Mouse (Mus musculus): ENCODE results near the gene Suds3. TPM values are rescaled to one million over a fixed set of nuclear protein-coding genes. Genes with fewer than 3 reads are reported as not detected.

The Suds3 gene
- total and polyA plus RNA-seq, 3 experiments = 36.3 to 83.3 (median 61.0) TPM

DNA sequence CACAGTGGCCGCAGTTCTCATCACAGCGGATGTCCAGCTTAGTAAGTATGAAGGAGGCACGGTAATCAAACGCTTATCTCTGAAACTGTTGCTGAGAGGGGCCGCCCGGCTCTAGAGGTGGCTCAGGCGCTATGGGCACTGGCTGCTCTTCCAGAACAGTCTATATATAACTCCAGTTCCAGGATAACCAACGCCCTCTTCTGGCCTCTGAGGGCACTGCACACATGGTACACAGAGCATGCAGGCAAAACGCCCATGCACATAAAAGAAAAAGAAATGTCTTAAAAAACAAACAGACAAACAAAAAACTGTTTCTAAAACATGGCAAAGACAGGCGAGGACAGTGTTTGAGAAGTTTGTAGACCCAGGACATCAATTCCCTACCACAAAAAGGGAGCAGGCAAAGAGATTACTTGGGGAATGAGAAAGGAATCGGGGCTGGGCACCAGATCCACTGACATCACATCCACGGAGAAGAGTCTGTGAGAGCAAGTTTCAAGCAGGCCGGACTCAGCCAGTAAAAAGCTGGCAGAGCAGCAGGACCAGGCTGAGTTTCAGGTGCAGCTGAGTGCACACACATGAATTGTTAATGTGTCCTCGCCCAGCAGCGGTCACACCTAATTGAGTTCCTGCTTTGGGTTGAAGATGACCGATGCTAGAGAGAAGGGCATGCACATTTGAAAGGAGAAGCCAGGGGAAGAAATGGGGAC, 4.7 kb downstream of the Suds3 start:
- H3K9me3 ChIP-seq (replicated peaks) = no peaks in the 10 kb centered on the region
- ATAC-seq (ENCODE audit: extremely low read depth, insufficient number of reproducible peaks, low FRiP score, poor library complexity, severe bottlenecking) (no peak), DNase-seq (ENCODE audit: low spot score) (no peak)
- H3K36me3 ChIP-seq (replicated peaks) = peaks cover 77% of the 10 kb centered on the region
- TF ChIP-seq GATA2 (IDR thresholded peaks at IDR 0.05; ENCODE audit: borderline replicate concordance, low read depth, low read length) (no peak), GATA1 (IDR thresholded peaks at IDR 0.05; ENCODE audit: borderline replicate concordance, low read length) (no peak), POLR2AphosphoS5 (IDR thresholded peaks at IDR 0.05; ENCODE audit: insufficient replicate concordance, low read depth, low read length) (no peak), TAL1 (conservative IDR thresholded peaks at IDR 0.05; ENCODE audit: low read depth, low read length) (no peak), CTCF (IDR thresholded peaks at IDR 0.05; ENCODE audit: low read depth, low read length) (no peak)
- no peak overlapping the region for H3K4me3 ChIP-seq (ENCODE audit: low read depth, low read length)
- no peaks in the 10 kb centered on the region for H3K27me3 ChIP-seq (ENCODE audit: insufficient read depth, low read length)
- H3K4me1 ChIP-seq (ENCODE audit: insufficient read depth, low read depth, low read length) = peaks cover 14% of the 10 kb centered on the region

DNA sequence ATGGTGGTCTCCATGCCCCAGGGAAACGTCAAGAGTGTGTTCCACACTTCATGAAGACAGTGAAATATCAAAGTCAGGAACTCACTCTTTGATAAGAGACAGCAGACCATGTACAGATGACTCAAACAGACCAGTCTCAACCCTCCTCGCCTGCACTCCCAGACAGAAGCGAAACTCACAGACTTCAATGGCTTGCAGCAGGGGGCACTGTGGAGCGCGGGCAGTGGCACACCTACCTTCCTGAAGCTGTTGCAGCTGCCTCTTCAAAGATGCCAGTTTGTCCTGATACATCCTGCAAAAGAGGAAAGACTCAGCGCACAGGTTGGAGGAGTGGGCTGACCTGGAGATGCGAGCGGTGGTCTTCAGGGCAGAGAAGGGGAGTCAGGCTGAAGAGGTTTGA, 6.4 kb downstream of the Suds3 start:
- H3K4me1 ChIP-seq (ENCODE audit: insufficient read depth, low read depth, low read length) = peaks cover 9% of the 10 kb centered on the region
- no peak for ATAC-seq (ENCODE audit: extremely low read depth, insufficient number of reproducible peaks, low FRiP score, poor library complexity, severe bottlenecking)
- H3K27me3 ChIP-seq (ENCODE audit: insufficient read depth, low read length) = no peaks in the 10 kb centered on the region
- no peaks in the 10 kb centered on the region for H3K9me3 ChIP-seq (replicated peaks)
- TF ChIP-seq TAL1 (conservative IDR thresholded peaks at IDR 0.05; ENCODE audit: low read depth, low read length) (no peak), GATA2 (IDR thresholded peaks at IDR 0.05; ENCODE audit: borderline replicate concordance, low read depth, low read length) (no peak)
- DNase-seq (ENCODE audit: low spot score) = no peak
- H3K4me3 ChIP-seq (ENCODE audit: low read depth, low read length) = no peak overlapping the region
- peaks cover 94% of the 10 kb centered on the region for H3K36me3 ChIP-seq (replicated peaks)

DNA sequence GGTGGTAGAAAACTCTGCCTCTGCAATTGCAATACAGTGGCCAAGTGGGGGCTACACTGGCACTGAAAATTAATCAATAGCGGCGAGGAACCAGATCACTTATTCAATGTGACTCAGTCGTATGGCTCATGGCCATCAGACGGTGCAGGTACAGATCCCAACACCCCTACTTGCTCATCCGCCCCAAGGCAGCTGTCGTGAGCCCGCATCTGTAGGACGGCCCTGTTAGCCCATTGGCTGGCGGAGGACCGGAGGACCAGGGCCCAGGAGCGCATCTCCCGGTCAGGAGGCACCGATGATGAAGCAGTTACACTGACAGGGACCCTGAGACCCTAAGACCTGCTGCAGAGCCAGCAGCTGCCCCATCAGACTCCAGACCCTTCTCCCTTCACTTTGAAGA, 7.2 kb downstream of the Suds3 start:
- H3K36me3 ChIP-seq (replicated peaks) = peaks cover 98% of the 10 kb centered on the region
- H3K4me3 ChIP-seq (ENCODE audit: low read depth, low read length) = no peak overlapping the region
- no peaks in the 10 kb centered on the region for H3K27me3 ChIP-seq (ENCODE audit: insufficient read depth, low read length)
- H3K4me1 ChIP-seq (ENCODE audit: insufficient read depth, low read depth, low read length) = peaks cover 3% of the 10 kb centered on the region; the same call in 1 of the 2 replicates
- no peak for ATAC-seq (ENCODE audit: extremely low read depth, insufficient number of reproducible peaks, low FRiP score, poor library complexity, severe bottlenecking)
- no peak for DNase-seq (ENCODE audit: low spot score)
- H3K9me3 ChIP-seq (replicated peaks) = no peaks in the 10 kb centered on the region
- no peak for TF ChIP-seq GATA1 (IDR thresholded peaks at IDR 0.05; ENCODE audit: borderline replicate concordance, low read length)
- no peak for TF ChIP-seq CTCF (IDR thresholded peaks at IDR 0.05; ENCODE audit: low read depth, low read length)
- TF ChIP-seq POLR2AphosphoS5 (IDR thresholded peaks at IDR 0.05; ENCODE audit: insufficient replicate concordance, low read depth, low read length) = no peak
- TF ChIP-seq TAL1 (conservative IDR thresholded peaks at IDR 0.05; ENCODE audit: low read depth, low read length) = no peak
- no peak for TF ChIP-seq GATA2 (IDR thresholded peaks at IDR 0.05; ENCODE audit: borderline replicate concordance, low read depth, low read length)

DNA sequence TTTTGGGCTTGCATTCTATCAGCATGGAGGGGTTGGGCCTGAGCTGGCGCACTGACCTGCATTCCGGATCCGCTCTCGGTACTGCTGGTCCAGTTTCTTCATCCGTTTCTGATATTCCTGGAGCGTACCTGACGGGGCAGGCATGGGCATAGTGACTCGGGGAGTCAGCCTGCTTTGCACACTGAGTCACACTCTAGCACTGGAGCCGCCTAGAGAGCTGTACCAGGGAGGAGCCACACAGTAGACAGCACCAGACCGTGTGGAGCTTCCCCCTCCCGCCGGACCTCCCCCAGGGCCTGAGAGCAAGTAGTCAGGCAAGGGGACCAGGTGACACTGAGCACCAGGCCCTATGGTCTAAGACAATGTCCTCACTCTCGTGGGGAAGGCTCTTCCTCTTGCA, 7.6 kb downstream of the Suds3 start:
- DNase-seq (ENCODE audit: low spot score) = no peak
- Histone ChIP-seq H3K27me3 (ENCODE audit: insufficient read depth, low read length) (no peaks in the 10 kb centered on the region), H3K9me3 (replicated peaks) (no peaks in the 10 kb centered on the region), H3K36me3 (replicated peaks) (peaks cover 99% of the 10 kb centered on the region), H3K4me1 (ENCODE audit: insufficient read depth, low read depth, low read length) (0 out of 2 replicates have a peak, but pooled peaks cover 3% of the 10 kb centered on the region), H3K4me3 (ENCODE audit: low read depth, low read length) (no peak overlapping the region)
- TF ChIP-seq CTCF (IDR thresholded peaks at IDR 0.05; ENCODE audit: low read depth, low read length) = no peak
- TF ChIP-seq POLR2AphosphoS5 (IDR thresholded peaks at IDR 0.05; ENCODE audit: insufficient replicate concordance, low read depth, low read length) = no peak
- TF ChIP-seq GATA1 (IDR thresholded peaks at IDR 0.05; ENCODE audit: borderline replicate concordance, low read length) = no peak
- no peak for TF ChIP-seq TAL1 (conservative IDR thresholded peaks at IDR 0.05; ENCODE audit: low read depth, low read length)
- no peak for TF ChIP-seq GATA2 (IDR thresholded peaks at IDR 0.05; ENCODE audit: borderline replicate concordance, low read depth, low read length)
- no peak for ATAC-seq (ENCODE audit: extremely low read depth, insufficient number of reproducible peaks, low FRiP score, poor library complexity, severe bottlenecking)

DNA sequence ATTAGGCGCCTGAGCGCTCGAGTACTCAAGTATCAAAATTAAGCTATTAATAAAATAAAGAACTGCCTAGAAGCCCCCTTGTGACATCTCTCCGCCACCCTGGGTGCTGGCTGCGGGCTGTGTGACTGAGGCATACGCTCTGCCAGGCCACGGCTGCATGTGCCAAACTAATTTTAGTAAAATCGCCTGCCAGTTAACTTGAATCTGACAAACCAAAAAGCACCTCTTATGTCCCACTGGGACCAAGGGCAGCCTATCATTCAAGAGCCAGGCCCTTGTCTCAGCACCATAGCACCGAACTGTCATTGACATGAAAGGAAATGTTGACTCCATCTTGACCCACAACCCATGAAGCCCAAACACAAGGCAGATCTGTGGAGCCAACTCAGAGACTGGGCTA, 10.2 kb downstream of the Suds3 start:
- no peak for ATAC-seq (ENCODE audit: extremely low read depth, insufficient number of reproducible peaks, low FRiP score, poor library complexity, severe bottlenecking)
- H3K4me1 ChIP-seq (ENCODE audit: insufficient read depth, low read depth, low read length) = peaks cover 8% of the 10 kb centered on the region; the same call in 1 of the 2 replicates
- DNase-seq (ENCODE audit: low spot score) = no peak

DNA sequence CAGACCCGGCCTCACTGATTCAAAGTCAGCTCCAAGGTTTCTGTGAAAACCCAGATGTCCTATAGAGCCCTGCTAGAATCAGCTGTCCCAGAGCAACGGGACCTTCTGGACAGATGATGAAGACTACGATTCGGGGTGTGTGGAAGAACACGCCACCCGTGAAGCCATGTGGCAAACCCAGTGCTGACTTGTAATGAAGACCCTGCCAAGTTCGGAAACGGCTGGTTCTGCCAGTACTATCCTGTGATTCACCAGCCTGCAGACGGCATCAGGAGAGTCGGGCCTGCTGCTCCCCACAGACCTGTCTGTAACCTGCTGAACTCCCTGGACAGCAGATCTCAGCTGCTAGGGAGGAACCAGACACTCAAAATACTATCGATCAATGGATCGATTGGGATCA, 11.6 kb downstream of the Suds3 start:
- no peaks in the 10 kb centered on the region for H3K9me3 ChIP-seq (replicated peaks)
- TF ChIP-seq GATA2 (IDR thresholded peaks at IDR 0.05; ENCODE audit: borderline replicate concordance, low read depth, low read length) (no peak), CTCF (IDR thresholded peaks at IDR 0.05; ENCODE audit: low read depth, low read length) (no peak), GATA1 (IDR thresholded peaks at IDR 0.05; ENCODE audit: borderline replicate concordance, low read length) (no peak), TAL1 (conservative IDR thresholded peaks at IDR 0.05; ENCODE audit: low read depth, low read length) (no peak), POLR2AphosphoS5 (IDR thresholded peaks at IDR 0.05; ENCODE audit: insufficient replicate concordance, low read depth, low read length) (no peak)
- peaks cover 100% of the 10 kb centered on the region for H3K36me3 ChIP-seq (replicated peaks)
- peaks cover 8% of the 10 kb centered on the region; the same call in 1 of the 2 replicates for H3K4me1 ChIP-seq (ENCODE audit: insufficient read depth, low read depth, low read length)
- H3K27me3 ChIP-seq (ENCODE audit: insufficient read depth, low read length) = no peaks in the 10 kb centered on the region
- no peak for ATAC-seq (ENCODE audit: extremely low read depth, insufficient number of reproducible peaks, low FRiP score, poor library complexity, severe bottlenecking)
- no peak overlapping the region for H3K4me3 ChIP-seq (ENCODE audit: low read depth, low read length)
- no peak for DNase-seq (ENCODE audit: low spot score)

More for the DNA sequence above, 10.2 kb downstream of the Suds3 start:
- TF ChIP-seq POLR2AphosphoS5 (IDR thresholded peaks at IDR 0.05; ENCODE audit: insufficient replicate concordance, low read depth, low read length) = no peak
- no peak for TF ChIP-seq CTCF (IDR thresholded peaks at IDR 0.05; ENCODE audit: low read depth, low read length)
- no peak for TF ChIP-seq GATA2 (IDR thresholded peaks at IDR 0.05; ENCODE audit: borderline replicate concordance, low read depth, low read length)
- TF ChIP-seq TAL1 (conservative IDR thresholded peaks at IDR 0.05; ENCODE audit: low read depth, low read length) = no peak
- TF ChIP-seq GATA1 (IDR thresholded peaks at IDR 0.05; ENCODE audit: borderline replicate concordance, low read length) = no peak
- Histone ChIP-seq H3K27me3 (ENCODE audit: insufficient read depth, low read length) (no peaks in the 10 kb centered on the region), H3K9me3 (replicated peaks) (no peaks in the 10 kb centered on the region), H3K36me3 (replicated peaks) (peaks cover 99% of the 10 kb centered on the region), H3K4me3 (ENCODE audit: low read depth, low read length) (no peak overlapping the region)
